Mouse (Mus musculus) bone marrow macrophage, adult 2 months (primary cell): ENCODE results near the gene Traf3. TPM values are rescaled to one million over a fixed set of nuclear protein-coding genes. Genes with fewer than 3 reads are reported as not detected.

Experiments used
- H3K27ac ChIP-seq: 2 replicates; pipeline ENCODE4 v1.5.1; 2012; ENCODE audit warnings: low read depth, low read length; ENCODE audit not compliant: insufficient read depth
- H3K4me1 ChIP-seq: 2 replicates; pipeline ENCODE4 v1.6.1; 2012; ENCODE audit warnings: low read length; ENCODE audit not compliant: control insufficient read depth, insufficient read depth
- H3K4me3 ChIP-seq: 2 replicates; pipeline ENCODE4 v1.5.1; 2012; ENCODE audit warnings: mild to moderate bottlenecking, low read length, moderate library complexity; ENCODE audit not compliant: insufficient read depth
- CTCF ChIP-seq: IDR thresholded peaks from 2 replicates; pipeline ENCODE4 v1.5.1; 2012; ENCODE audit warnings: low read depth, mild to moderate bottlenecking, low read length, moderate library complexity
- POLR2A ChIP-seq: IDR thresholded peaks from 2 replicates; pipeline ENCODE4 v1.6.1; 2012; ENCODE audit warnings: mild to moderate bottlenecking, low read depth, low read length, borderline replicate concordance
- polyA plus RNA-seq: library from polyadenylated mRNA; stranded (reverse); fragments of >200 nt; gene quantifications from 2 replicates; pipeline ENCODE4 v1.2.4, GENCODE M21; 2012; ENCODE audit not compliant: missing spikeins, insufficient read depth, insufficient read length

The Traf3 gene
- polyA plus RNA-seq, 1 experiment = 16.4 TPM

GRCm38 (mm10) chr12:111302018-111302345 lies 135.8 kb downstream of the Traf3 start:
- Histone ChIP-seq H3K4me3 (no peak overlapping the region), H3K27ac (no peak overlapping the region)
- TF ChIP-seq CTCF (no peak), POLR2A (no peak)

GRCm38 (mm10) chr12:111303702-111304337 lies 137.7 kb downstream of the Traf3 start:
- TF ChIP-seq CTCF (no peak), POLR2A (no peak)
- Histone ChIP-seq H3K4me1 (no peaks in the 10 kb centered on the region), H3K27ac (no peak overlapping the region), H3K4me3 (no peak overlapping the region)

More at GRCm38 (mm10) chr12:111302018-111302345, 135.8 kb downstream of the Traf3 start:
- no peaks in the 10 kb centered on the region for H3K4me1 ChIP-seq

GRCm38 (mm10) chr12:111306821-111307220 lies 140.7 kb downstream of the Traf3 start:
- TF ChIP-seq POLR2A (no peak), CTCF (no peak)
- no peaks in the 10 kb centered on the region for H3K4me1 ChIP-seq
- H3K4me3 ChIP-seq = no peak overlapping the region
- H3K27ac ChIP-seq = no peak overlapping the region

GRCm38 (mm10) chr12:111309256-111309655 lies 143.1 kb downstream of the Traf3 start:
- Histone ChIP-seq H3K4me3 (no peak overlapping the region), H3K4me1 (no peaks in the 10 kb centered on the region), H3K27ac (no peak overlapping the region)
- no peak for TF ChIP-seq CTCF
- TF ChIP-seq POLR2A = no peak

GRCm38 (mm10) chr12:111309931-111310330 lies 143.8 kb downstream of the Traf3 start:
- H3K4me1 ChIP-seq = no peaks in the 10 kb centered on the region
- H3K4me3 ChIP-seq = no peak overlapping the region
- H3K27ac ChIP-seq = no peak overlapping the region
- TF ChIP-seq POLR2A (no peak), CTCF (no peak)

GRCm38 (mm10) chr12:111311775-111312174 lies 145.6 kb downstream of the Traf3 start:
- Histone ChIP-seq H3K27ac (no peak overlapping the region), H3K4me3 (no peak overlapping the region), H3K4me1 (no peaks in the 10 kb centered on the region)
- TF ChIP-seq POLR2A (no peak), CTCF (no peak)

GRCm38 (mm10) chr12:111314273-111314672 lies 148.1 kb downstream of the Traf3 start:
- H3K4me3 ChIP-seq = no peak overlapping the region
- no peaks in the 10 kb centered on the region for H3K4me1 ChIP-seq
- no peak overlapping the region for H3K27ac ChIP-seq
- TF ChIP-seq CTCF = no peak
- TF ChIP-seq POLR2A = no peak

Other genes with a start within 250 kb of the Traf3 start
- gene Ankrd9, start 187.3 kb upstream of the Traf3 start, polyA plus RNA-seq = 2.2 and 2.3 TPM in 2 replicates
- gene Rcor1, start 127.0 kb upstream of the Traf3 start, polyA plus RNA-seq = 26.2 and 33.8 TPM in 2 replicates
- not detected in 2 replicates for gene 4930595D18Rik, start 18.1 kb downstream of the Traf3 start, polyA plus RNA-seq
- gene Amn, start 104.7 kb downstream of the Traf3 start, polyA plus RNA-seq = not detected in 2 replicates
- gene Cdc42bpb, start 211.3 kb downstream of the Traf3 start, polyA plus RNA-seq = 32.5 and 41.6 TPM in 2 replicates
- gene Lbhd2, start 240.4 kb downstream of the Traf3 start, polyA plus RNA-seq = not detected in 2 replicates